Mouse (Mus musculus): Measurements from ENCODE around the gene Iqschfp.

Gene Iqschfp

DNA sequence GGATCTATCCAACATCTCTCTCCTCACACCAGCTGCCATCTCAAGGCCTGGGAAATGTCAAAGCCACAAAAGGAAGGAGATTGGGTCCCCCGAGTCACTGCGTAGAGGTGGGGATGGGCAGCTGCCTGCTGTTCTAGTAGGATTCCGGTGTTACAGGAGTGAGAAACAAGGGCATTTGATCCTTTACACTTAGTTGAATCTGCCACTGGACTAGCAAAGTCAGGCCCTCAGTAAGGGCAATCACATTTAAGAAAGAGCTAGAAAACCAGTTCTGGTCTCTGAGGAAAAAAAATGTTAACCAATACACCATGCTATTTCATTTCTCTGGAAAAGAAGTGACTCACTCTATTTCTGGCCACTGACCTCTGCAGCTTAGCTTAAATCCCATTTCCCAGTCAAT, 738.8 kb downstream of the Iqschfp start:
- in situ Hi-C loops (cut with MboI, MseI), result no loop called here

GRCm38 (mm10) chr3:68632714-68633113, 740.7 kb downstream of the Iqschfp start:
- in situ Hi-C loops (cut with MboI, MseI), result no loop called here

- in situ Hi-C loops (cut with MboI, MseI), result no loop called here
Measured at GRCm38 (mm10) chr3:68633577-68633976, 741.5 kb downstream of the Iqschfp start.

DNA sequence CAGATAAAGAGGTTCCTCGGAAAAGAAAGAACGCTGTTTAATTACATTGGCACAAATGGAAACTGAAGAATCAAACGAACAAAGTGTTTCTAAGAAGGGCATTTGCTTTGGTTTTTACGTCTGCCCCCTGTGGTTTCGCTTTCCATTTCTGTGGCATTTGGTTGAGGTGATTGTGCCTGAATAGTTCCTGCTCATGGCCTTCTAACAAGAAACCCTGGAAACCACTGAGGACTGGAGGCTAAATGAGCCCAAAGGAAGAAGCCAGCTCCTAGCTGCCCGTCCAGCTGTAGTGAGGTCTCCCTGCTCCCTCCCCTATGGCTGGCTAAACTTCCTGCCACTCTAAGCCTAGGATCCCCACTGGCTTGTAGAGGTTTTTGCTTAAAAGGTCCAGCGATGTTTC, 745.9 kb downstream of the Iqschfp start:
- in situ Hi-C loops (cut with MboI, MseI), result no loop called here

DNA sequence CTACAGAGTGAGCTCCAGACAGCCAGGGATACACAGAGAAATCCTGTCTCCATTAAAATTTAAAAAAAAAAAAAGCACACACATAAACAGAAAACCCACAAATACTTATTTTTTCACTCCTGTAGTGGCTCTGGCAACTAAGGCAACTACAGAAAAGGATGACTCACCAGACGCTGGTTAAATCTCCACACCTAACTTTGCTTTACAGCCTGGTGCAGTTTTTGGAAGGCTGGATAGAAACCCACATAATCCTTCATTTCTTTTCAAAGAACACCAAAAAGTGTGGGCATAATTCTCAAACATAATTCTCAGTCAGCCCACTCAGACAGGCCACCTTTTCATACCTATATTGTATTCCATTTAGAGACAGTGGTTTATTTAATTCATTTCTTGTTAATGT, 746.7 kb downstream of the Iqschfp start:
- in situ Hi-C loops (cut with MboI, MseI), result no loop called here

DNA sequence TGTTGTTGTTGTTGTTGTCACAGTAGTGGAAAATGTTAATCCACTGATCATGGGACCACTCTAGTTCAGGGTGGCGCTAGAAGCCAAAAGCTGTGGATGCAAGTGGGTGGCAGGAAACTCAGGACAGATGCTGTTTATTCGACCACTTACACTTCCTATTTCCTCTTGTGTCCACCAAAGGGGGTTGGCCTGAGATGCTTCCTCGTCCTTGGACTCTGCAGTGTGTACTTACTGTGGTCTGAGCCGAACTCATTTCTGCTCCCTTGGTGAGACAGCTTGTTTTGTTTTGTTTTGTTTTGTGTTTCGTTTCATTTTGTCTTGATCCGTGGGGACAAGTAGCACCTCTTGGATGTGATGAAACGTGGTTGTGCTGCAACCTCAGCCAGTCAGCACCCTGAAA, 750.9 kb downstream of the Iqschfp start:
- in situ Hi-C loops (cut with MboI, MseI), result no loop called here

DNA sequence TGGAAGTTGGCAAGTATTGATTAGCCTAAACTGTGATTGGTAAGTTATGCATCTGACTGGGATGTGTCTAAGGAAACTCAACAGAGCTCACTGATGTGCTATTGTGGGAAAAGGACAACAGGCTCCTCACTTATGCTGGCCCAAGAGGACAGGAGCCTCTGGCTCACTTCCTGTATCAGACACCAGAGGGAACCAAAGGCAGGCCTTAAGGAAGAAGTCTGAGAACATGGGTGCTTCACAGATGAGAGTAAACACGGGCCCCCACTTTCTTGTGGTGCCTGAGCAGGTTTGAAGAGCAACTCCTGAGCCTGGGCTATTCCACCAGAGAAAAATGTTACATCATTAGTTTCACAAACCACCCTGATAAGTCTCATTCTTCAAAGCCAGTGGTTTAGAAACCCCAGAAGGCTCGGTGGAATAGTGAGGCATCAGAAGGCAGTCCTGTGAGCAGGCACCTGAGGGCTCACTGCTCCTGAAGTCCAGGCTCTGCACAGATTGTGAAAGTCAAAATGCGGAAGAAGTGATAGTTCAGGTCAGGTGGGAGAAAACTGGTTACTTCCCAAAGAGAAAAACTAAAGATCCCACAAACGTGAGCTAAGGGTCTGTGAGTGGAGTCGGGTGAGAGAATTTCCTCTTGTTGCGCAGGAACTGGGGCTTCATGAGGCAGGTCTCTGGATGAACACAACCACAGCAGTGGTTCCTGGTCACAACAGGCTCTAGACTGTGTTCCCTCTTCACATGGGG, 754.5 kb downstream of the Iqschfp start:
- in situ Hi-C loops (cut with MboI, MseI), result no loop called here

DNA sequence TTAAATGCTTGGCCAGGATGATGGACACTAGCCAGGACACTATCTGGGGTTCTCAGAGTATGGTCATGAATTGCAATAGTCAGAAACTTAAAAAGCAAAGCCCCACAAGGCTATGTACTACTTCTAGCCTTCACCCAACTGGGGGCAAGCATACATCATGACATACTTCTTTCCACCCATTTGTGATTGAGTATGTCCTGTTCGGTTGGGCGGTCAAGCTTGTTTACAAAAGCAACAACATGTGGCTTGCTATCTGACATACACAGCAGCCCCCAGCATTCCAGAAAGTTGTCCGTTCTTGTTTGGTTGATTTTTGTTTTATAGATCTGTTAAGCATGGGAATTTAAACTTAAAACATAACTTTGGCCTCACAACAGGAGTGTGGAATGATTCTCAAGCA, 755.2 kb downstream of the Iqschfp start:
- in situ Hi-C loops (cut with MboI, MseI), result no loop called here

DNA sequence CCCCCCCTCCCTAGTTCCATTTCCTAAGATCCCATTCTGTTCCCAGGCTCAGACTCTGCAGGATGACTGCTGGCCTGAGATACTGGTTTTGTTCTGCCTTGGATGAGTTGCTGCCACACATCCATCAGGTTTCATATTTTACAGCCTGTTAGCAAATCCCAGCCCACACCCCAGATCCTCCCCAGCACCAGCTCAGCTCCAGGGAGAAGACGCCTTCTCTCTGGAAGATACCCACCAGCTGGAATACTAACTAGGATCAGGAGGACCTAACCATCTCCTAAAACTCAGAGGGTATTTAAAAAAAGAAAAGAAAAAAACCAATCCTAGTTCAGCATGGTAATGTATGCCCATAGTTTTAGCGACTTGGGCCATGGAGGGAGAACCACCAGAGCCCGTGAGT, 758.2 kb downstream of the Iqschfp start:
- in situ Hi-C loops (cut with MboI, MseI), result no loop called here

GRCm38 (mm10) chr3:68656607-68657352, 764.7 kb downstream of the Iqschfp start:
- in situ Hi-C loops (cut with MboI, MseI), result no loop called here

GRCm38 (mm10) chr3:68657589-68658245, 765.7 kb downstream of the Iqschfp start:
- in situ Hi-C loops (cut with MboI, MseI), result no loop called here

- in situ Hi-C loops (cut with MboI, MseI), result loop anchor here (10.0 kb wide), 1 partner anchor 1405 kb away; no protein-coding TSS in a partner anchor
Measured at GRCm38 (mm10) chr3:68659996-68660395, 768.0 kb downstream of the Iqschfp start.

DNA sequence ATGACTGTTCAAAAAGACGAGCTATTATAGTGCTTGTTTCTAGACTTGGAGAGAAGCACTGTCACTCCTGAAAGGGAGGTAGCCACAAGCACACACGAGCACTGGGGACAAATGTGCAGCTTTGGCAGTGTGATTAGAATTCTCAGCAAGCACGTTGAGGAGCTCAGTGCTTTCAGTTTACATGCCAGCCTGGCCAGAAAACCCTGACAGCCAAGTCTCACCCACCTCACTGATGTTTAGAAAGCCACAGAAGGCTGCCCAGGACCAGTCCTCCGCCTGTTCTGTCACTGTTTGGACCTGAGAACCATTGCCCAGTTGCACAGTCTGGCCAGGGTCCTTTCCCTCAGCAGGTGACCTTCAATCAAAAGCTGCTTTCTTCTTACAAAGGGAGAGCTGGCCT, 768.5 kb downstream of the Iqschfp start:
- in situ Hi-C loops (cut with MboI, MseI), result loop anchor here (10.0 kb wide), 1 partner anchor 1406 kb away; no protein-coding TSS in a partner anchor

GRCm38 (mm10) chr3:68662386-68662785, 770.4 kb downstream of the Iqschfp start:
- in situ Hi-C loops (cut with MboI, MseI), result loop anchor here (10.0 kb wide), 1 partner anchor 1408 kb away; no protein-coding TSS in a partner anchor

DNA sequence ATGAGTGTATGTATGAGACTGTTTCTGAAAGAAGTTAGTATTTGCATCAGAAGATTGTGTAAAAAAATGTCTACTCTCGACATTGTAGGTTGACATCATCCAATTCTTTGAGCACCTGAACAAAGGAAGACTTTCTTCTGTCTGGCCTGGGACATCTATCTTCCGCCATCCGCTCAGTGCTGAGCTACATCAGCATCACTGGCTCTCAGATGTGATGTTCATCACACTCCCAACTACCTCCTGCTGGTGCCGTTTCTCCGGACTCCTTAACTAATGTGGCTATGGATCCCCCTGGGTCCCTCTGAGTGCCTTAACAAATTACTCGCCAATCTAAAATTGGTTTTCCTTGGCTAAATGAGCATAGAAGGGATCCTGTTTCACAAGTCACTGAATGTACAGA, 772.3 kb downstream of the Iqschfp start:
- in situ Hi-C loops (cut with MboI, MseI), result loop anchor here (10.0 kb wide), 1 partner anchor 1410 kb away; no protein-coding TSS in a partner anchor

GRCm38 (mm10) chr3:68666377-68666776, 774.3 kb downstream of the Iqschfp start:
- in situ Hi-C loops (cut with MboI, MseI), result loop anchor here (10.0 kb wide), 1 partner anchor 1412 kb away; no protein-coding TSS in a partner anchor

DNA sequence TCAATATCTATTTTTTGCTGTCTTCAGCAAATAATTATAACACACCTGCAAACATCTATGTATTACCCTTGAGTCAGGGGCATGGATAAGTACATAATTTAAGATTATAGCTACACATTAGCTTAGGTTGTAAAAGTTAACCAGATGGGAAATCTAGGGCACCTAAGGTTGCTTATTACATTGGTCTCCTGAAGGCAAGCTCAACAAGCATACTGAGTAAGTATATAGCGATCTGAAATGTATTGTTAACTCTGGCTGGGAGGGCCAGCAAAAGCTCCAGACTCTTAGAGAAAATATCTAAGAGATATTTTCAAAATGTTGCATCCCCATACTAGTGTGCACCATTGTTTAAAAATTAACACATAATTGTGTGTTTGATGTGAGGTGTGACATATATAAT, 775.8 kb downstream of the Iqschfp start:
- in situ Hi-C loops (cut with MboI, MseI), result loop anchor here (10.0 kb wide), 1 partner anchor 1413 kb away; no protein-coding TSS in a partner anchor

DNA sequence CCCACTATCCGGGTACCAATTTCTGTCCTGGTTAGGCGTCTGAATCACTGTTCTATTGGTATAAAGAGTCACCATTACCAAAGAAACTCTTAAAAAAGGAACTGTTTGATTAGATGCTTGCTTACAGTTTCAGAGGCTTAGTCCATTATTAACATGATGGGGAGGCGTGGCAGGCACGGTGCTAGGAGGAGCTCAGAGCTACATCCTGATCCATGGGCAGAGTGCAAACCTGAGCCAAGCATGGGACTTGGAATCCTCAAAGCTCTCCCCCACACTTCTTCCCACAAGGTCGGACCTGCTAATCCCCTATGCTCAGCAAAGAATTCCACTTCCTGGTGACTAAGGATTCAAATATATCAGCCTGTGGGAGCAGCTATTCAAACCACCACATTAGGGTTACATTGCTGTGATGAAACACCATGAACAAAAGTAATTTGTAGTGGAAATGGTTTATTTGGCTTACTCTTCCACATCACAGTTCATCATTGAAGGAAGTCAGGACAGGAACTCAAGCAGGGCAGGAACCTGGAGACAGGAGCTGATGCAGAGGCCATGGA, 777.5 kb downstream of the Iqschfp start:
- in situ Hi-C loops (cut with MboI, MseI), result loop anchor here (10.0 kb wide), 1 partner anchor 1415 kb away; no protein-coding TSS in a partner anchor

DNA sequence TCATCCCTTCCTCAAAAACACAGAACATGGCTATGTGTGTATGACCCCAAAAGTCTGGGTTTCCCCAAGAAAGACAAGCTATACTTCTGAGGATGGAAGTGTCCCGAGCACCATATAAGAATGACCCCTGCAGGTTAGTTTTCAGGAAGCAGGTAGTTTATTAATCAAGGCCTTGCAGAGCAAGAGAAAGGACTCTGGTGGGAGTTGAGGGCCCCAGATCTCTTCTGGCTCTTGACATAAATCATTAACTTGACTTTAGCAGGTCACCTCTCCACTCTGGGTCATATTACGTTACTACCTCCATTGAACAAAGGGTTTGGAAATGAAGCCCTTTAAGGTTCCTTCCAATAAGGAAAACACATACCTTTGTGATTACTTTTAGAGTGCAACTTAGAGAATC, 782.7 kb downstream of the Iqschfp start:
- in situ Hi-C loops (cut with MboI, MseI), result no loop called here

GRCm38 (mm10) chr3:68675216-68675835, 783.3 kb downstream of the Iqschfp start:
- in situ Hi-C loops (cut with MboI, MseI), result no loop called here

All from T-helper 2 cell (primary cell).